In genomic region chr11:62996522-62996898, GRCm38 (mm10) we compare ENCODE assay signal across 19 mouse cellular contexts. TPM values are rescaled to one million over a fixed set of nuclear protein-coding genes. Genes with fewer than 3 reads are reported as not detected.
DNase-seq lines count a peak whose midpoint lies in the region; ATAC-seq lines count a peak whose summit lies in the region.
"Had no signal": no experiment of that assay in that cellular context is flagged by ENCODE, and none has a peak within 500 bp of the region (broad histone marks: within the 10 kb centered on the region; RNA-seq: fewer than 3 reads in every experiment).

No protein-coding gene starts in this region.

- no peaks in the 10 kb centered on the region for H3K27me3 ChIP-seq in kidney, embryonic 16.5 days (ENCODE audit: insufficient read depth, low read length)
- H3K27me3 ChIP-seq in embryonic facial prominence, embryonic 14.5 days (replicated peaks; ENCODE audit: control insufficient read depth, insufficient read depth, low read length) = no peaks in the 10 kb centered on the region
- H3K27me3 ChIP-seq: forebrain, embryonic 12.5 days; hindbrain, embryonic 13.5 days; midbrain, embryonic 12.5 days had no signal

- 68% methylated on average over 4 of the region's 4 CpGs for WGBS in kidney, embryonic 16.5 days
- 76% methylated on average over 4 of the region's 4 CpGs for WGBS in embryonic facial prominence, embryonic 14.5 days

- 0 out of 2 replicates have a peak overlapping the region, but pooled peaks have one; percentile 11 for H3K27ac ChIP-seq in kidney, embryonic 16.5 days (ENCODE audit: low read length)
- peak overlapping the region; percentile 81; the same call in 1 of the 2 replicates for H3K27ac ChIP-seq in embryonic facial prominence, embryonic 14.5 days (replicated peaks; ENCODE audit: low read depth, low read length)
- H3K27ac ChIP-seq: forebrain, embryonic 12.5 days; hindbrain, embryonic 13.5 days; midbrain, embryonic 12.5 days had no signal

- peak; percentile 29 for DNase-seq in adrenal gland, postnatal 14 days
- DNase-seq in adrenal gland, adult 8-10 months = no peak
- no peak for DNase-seq in kidney, adult 18-20 months
- peak; percentile 30 for DNase-seq in embryonic facial prominence, embryonic 14.5 days (ENCODE audit: low spot score)
- peak; percentile 20 to 54 for DNase-seq in lung, postnatal 4 days
- no peak for DNase-seq in frontal cortex, adult 2 months (ENCODE audit: extremely low spot score in 1 of 2, low spot score in 1 of 2)
- no peak for DNase-seq in embryo, embryonic 9.5 days (ENCODE audit: extremely low spot score)
- DNase-seq: B cell, adult 2 months; cerebellum, adult 11-12 months; kidney, adult 8-10 months; layer of hippocampus, adult 9-11 months; liver, postnatal 0 days; right cerebral cortex, postnatal 25 days had no signal

- H3K9ac ChIP-seq in kidney, embryonic 16.5 days (replicated peaks; ENCODE audit: low read length) = no peak overlapping the region
- H3K9ac ChIP-seq in embryonic facial prominence, embryonic 14.5 days (ENCODE audit: low read depth, low read length) = no peak overlapping the region
- H3K9ac ChIP-seq: forebrain, embryonic 12.5 days; hindbrain, embryonic 13.5 days; liver, postnatal 0 days; midbrain, embryonic 12.5 days had no signal

- no peaks in the 10 kb centered on the region for H3K36me3 ChIP-seq in kidney, embryonic 16.5 days (ENCODE audit: insufficient read depth, low read length)
- H3K36me3 ChIP-seq in embryonic facial prominence, embryonic 14.5 days (ENCODE audit: control insufficient read depth, insufficient read depth, low read length) = no peaks in the 10 kb centered on the region
- H3K36me3 ChIP-seq: forebrain, embryonic 12.5 days; hindbrain, embryonic 13.5 days; midbrain, embryonic 12.5 days had no signal

- no peak overlapping the region for H3K4me3 ChIP-seq in kidney, embryonic 16.5 days (ENCODE audit: low read length)
- H3K4me3 ChIP-seq in embryonic facial prominence, embryonic 14.5 days (ENCODE audit: low read depth, low read length) = no peak overlapping the region
- H3K4me3 ChIP-seq: forebrain, embryonic 12.5 days; hindbrain, embryonic 13.5 days; midbrain, embryonic 12.5 days had no signal

- H3K4me2 ChIP-seq in kidney, embryonic 16.5 days (replicated peaks; ENCODE audit: low read depth, low read length) = no peak overlapping the region
- no peak overlapping the region for H3K4me2 ChIP-seq in embryonic facial prominence, embryonic 14.5 days (ENCODE audit: low read depth, low read length)
- H3K4me2 ChIP-seq: forebrain, embryonic 12.5 days; hindbrain, embryonic 13.5 days; midbrain, embryonic 12.5 days had no signal

- ATAC-seq in kidney, embryonic 16.5 days (ENCODE audit: low FRiP score, low TSS enrichment) = no peak
- no peak for ATAC-seq in embryonic facial prominence, embryonic 14.5 days (ENCODE audit: low read depth)
- ATAC-seq: liver, postnatal 0 days had no signal

- H3K9me3 ChIP-seq in kidney, embryonic 16.5 days (ENCODE audit: low read length) = no peaks in the 10 kb centered on the region
- H3K9me3 ChIP-seq in embryonic facial prominence, embryonic 14.5 days (ENCODE audit: control insufficient read depth, low read length) = no peaks in the 10 kb centered on the region
- H3K9me3 ChIP-seq: forebrain, embryonic 12.5 days; hindbrain, embryonic 13.5 days; midbrain, embryonic 12.5 days had no signal

- peaks cover 26% of the 10 kb centered on the region for H3K4me1 ChIP-seq in kidney, embryonic 16.5 days (ENCODE audit: insufficient read depth, low read length)
- peaks cover 15% of the 10 kb centered on the region for H3K4me1 ChIP-seq in embryonic facial prominence, embryonic 14.5 days (ENCODE audit: control insufficient read depth, insufficient read depth, low read length)

RNA-seq across cellular contexts. Expression of gene Cdrt4, which starts 45.5 kb away (rescaled TPM):
- total RNA-seq in adrenal gland, postnatal 14 days (2021) = not detected in 2 replicates
- total RNA-seq in adrenal gland, adult 8-10 months (2022) = under 1 TPM in 1 of 4 experiments, not detected in 3; 0.35 TPM
- not detected in 2 replicates for polyA plus RNA-seq in kidney, embryonic 16.5 days (2015; fragmentation: Nextera tagmentation; extraction: Ambion mirVana)
- polyA plus RNA-seq in embryonic facial prominence, embryonic 14.5 days (2014; fragmentation: Nextera tagmentation; extraction: Ambion mirVana) = 0.58 TPM in 1 of 2 replicates, not detected in the other
- 0.40 and 0.48 TPM in 2 replicates for polyA plus RNA-seq in frontal cortex, adult 2 months (2012; rRNA removed)
- total RNA-seq: gastrocnemius, adult 18-20 months; left cerebral cortex, postnatal 36 days had no signal
- polyA plus RNA-seq: forebrain, embryonic 12.5 days; liver, postnatal 0 days; midbrain, embryonic 12.5 days had no signal

Comparison
In these comparisons a context has a peak if more than half of its experiments do, and no peak if none do; other contexts are left out.
1. DNase-seq: peak in adrenal gland, postnatal 14 days (single experiment), embryonic facial prominence, embryonic 14.5 days (single experiment) and lung, postnatal 4 days (2 of 2); none in adrenal gland, adult 8-10 months (single experiment), kidney, adult 18-20 months (single experiment), frontal cortex, adult 2 months (0 of 2) and embryo, embryonic 9.5 days (single experiment).